Mouse (Mus musculus) CD8-positive naive resting alpha-beta T cell, adult 2 months (primary cell): ENCODE data around the gene Gm10229.
"Not testable (repeated sequence)": the region's sequence is repeated elsewhere in the genome, so short reads cannot be mapped to it uniquely, and the experiment has no call there.

ENCODE experiments used
- DNase-seq, 2 experiments: peaks; one replicate each; pipeline ENCODE4 v3.0.0; 2022; ENCODE audit warnings: low read depth in 2 of 2, low spot score in 2 of 2

Gm10229 gene

GRCm38 (mm10) chr16:89014984-89015383 is at the start of gene Gm10229:
Gm10229 (plus strand) TSS chr16:89015284.
- not testable (repeated sequence) for DNase-seq

GRCm38 (mm10) chr16:89010659-89011058 is 4.4 kb upstream of the Gm10229 start, which contains the start of gene Krtap22-2:
Krtap22-2 (minus strand) TSS chr16:89010759.
- DNase-seq = no peak

- DNase-seq = no peak
Measured at GRCm38 (mm10) chr16:89013973-89014372, 1.1 kb upstream of the Gm10229 start.

- DNase-seq = not testable (repeated sequence)
Measured at GRCm38 (mm10) chr16:89031399-89031798, 16.3 kb downstream of the Gm10229 start, which contains the start of gene Krtap6-1. Krtap6-1 (plus strand) TSS chr16:89031699.

- DNase-seq = not testable (repeated sequence)
Measured at GRCm38 (mm10) chr16:89041372-89041771, 26.3 kb downstream of the Gm10229 start, which contains the start of gene Gm10228. Gm10228 (minus strand) TSS chr16:89041472.

GRCm38 (mm10) chr16:89047783-89048182 is 32.7 kb downstream of the Gm10229 start, which contains the start of gene Krtap6-5:
Krtap6-5 (minus strand) TSS chr16:89047883.
- DNase-seq = no peak

GRCm38 (mm10) chr16:89063902-89064301 is 48.8 kb downstream of the Gm10229 start, which contains the start of gene 1110025L11Rik:
1110025L11Rik (minus strand) TSS chr16:89064002.
- DNase-seq = not testable (repeated sequence)
